Mouse (Mus musculus): ENCODE measurements at regions not wholly inside any gene's neighbourhood (a gene's known extent, or its start where the extent isn't known, plus 50 kb on each side); places are given as distances from the start of the nearest gene placed in this dataset.

GRCm38 (mm10) chr17:27322891-27323509, 118.7 kb upstream of the Lemd2 start:
- DNase-seq (ENCODE audit: extremely low spot score in 1 of 2, low spot score in 1 of 2) = no peak

- DNase-seq (ENCODE audit: extremely low spot score in 1 of 2, low spot score in 1 of 2) = no peak
Observed at GRCm38 (mm10) chr17:27318969-27319695, 114.9 kb upstream of the Lemd2 start.

GRCm38 (mm10) chr17:27317576-27318277, 113.5 kb upstream of the Lemd2 start:
- peak; percentile 56 for DNase-seq (ENCODE audit: extremely low spot score in 1 of 2, low spot score in 1 of 2)

- no peak for DNase-seq (ENCODE audit: extremely low spot score in 1 of 2, low spot score in 1 of 2)
Observed at GRCm38 (mm10) chr17:27316711-27317575, 112.7 kb upstream of the Lemd2 start.

- DNase-seq (ENCODE audit: extremely low spot score in 1 of 2, low spot score in 1 of 2) = no peak
Observed at GRCm38 (mm10) chr17:27315947-27316628, 111.8 kb upstream of the Lemd2 start.

- no peak for DNase-seq (ENCODE audit: extremely low spot score in 1 of 2, low spot score in 1 of 2)
Observed at GRCm38 (mm10) chr17:27315428-27315827, 111.2 kb upstream of the Lemd2 start.

- no peak for DNase-seq (ENCODE audit: extremely low spot score in 1 of 2, low spot score in 1 of 2)
Observed at GRCm38 (mm10) chr17:27314821-27315392, 110.6 kb upstream of the Lemd2 start.

GRCm38 (mm10) chr17:27308933-27309332, 104.7 kb upstream of the Lemd2 start:
- DNase-seq (ENCODE audit: extremely low spot score in 1 of 2, low spot score in 1 of 2) = no peak

- DNase-seq (ENCODE audit: extremely low spot score in 1 of 2, low spot score in 1 of 2) = no peak
Observed at GRCm38 (mm10) chr17:27304842-27305241, 100.6 kb upstream of the Lemd2 start.

- DNase-seq (ENCODE audit: extremely low spot score in 1 of 2, low spot score in 1 of 2) = no peak
Observed at GRCm38 (mm10) chr17:27303633-27304479, 99.6 kb upstream of the Lemd2 start.

GRCm38 (mm10) chr17:27303061-27303460, 98.8 kb upstream of the Lemd2 start:
- DNase-seq (ENCODE audit: extremely low spot score in 1 of 2, low spot score in 1 of 2) = no peak

GRCm38 (mm10) chr17:27301376-27301775, 97.1 kb upstream of the Lemd2 start:
- no peak for DNase-seq (ENCODE audit: extremely low spot score in 1 of 2, low spot score in 1 of 2)

GRCm38 (mm10) chr17:27299297-27299696, 95.0 kb upstream of the Lemd2 start:
- DNase-seq (ENCODE audit: extremely low spot score in 1 of 2, low spot score in 1 of 2) = no peak

GRCm38 (mm10) chr17:27298351-27298750, 94.1 kb upstream of the Lemd2 start:
- DNase-seq (ENCODE audit: extremely low spot score in 1 of 2, low spot score in 1 of 2) = no peak

GRCm38 (mm10) chr17:27296156-27296555, 91.9 kb upstream of the Lemd2 start:
- DNase-seq (ENCODE audit: extremely low spot score in 1 of 2, low spot score in 1 of 2) = peak in 1 of 2 experiments; percentile 1

- peak in 1 of 2 experiments; percentile 3 for DNase-seq (ENCODE audit: extremely low spot score in 1 of 2, low spot score in 1 of 2)
Observed at GRCm38 (mm10) chr17:27294208-27294604, 89.9 kb upstream of the Lemd2 start.

GRCm38 (mm10) chr17:27293586-27294207, 89.4 kb upstream of the Lemd2 start:
- DNase-seq (ENCODE audit: extremely low spot score in 1 of 2, low spot score in 1 of 2) = peak in 1 of 2 experiments; percentile 6

GRCm38 (mm10) chr17:27291673-27292072, 87.4 kb upstream of the Lemd2 start:
- DNase-seq (ENCODE audit: extremely low spot score in 1 of 2, low spot score in 1 of 2) = peak in 1 of 2 experiments; percentile 12

Measured in layer of hippocampus, postnatal 25 days (tissue).